Mouse (Mus musculus) ES-E14 (cell line): Measurements from ENCODE around the gene Atg4a-ps.

Source experiments
- CHD2 ChIP-seq: IDR thresholded peaks from 2 replicates; pipeline ENCODE4 v1.6.1; 2014; ENCODE audit warnings: mild to moderate bottlenecking, low read depth, low read length, inconsistent platforms
- HCFC1 ChIP-seq: IDR thresholded peaks from 2 replicates; pipeline ENCODE4 v1.6.1; 2012; ENCODE audit warnings: low read length, inconsistent platforms, borderline replicate concordance; ENCODE audit not compliant: insufficient read depth
- MAFK ChIP-seq: IDR thresholded peaks from 2 replicates; pipeline ENCODE4 v1.6.1; 2014; ENCODE audit warnings: mild to moderate bottlenecking, low read depth, low read length, inconsistent platforms; ENCODE audit not compliant: insufficient read depth
- ZC3H11A ChIP-seq: IDR thresholded peaks from 2 replicates; pipeline ENCODE4 v1.6.1; 2012; ENCODE audit warnings: low read depth, mild to moderate bottlenecking, inconsistent platforms, low read length, borderline replicate concordance
- ZNF384 ChIP-seq: IDR thresholded peaks from 2 replicates; pipeline ENCODE4 v1.6.1; 2012; ENCODE audit warnings: low read depth, low read length, inconsistent platforms

- TF ChIP-seq CHD2 (no peak), ZC3H11A (no peak), MAFK (no peak), HCFC1 (no peak), ZNF384 (no peak)
These were observed 38.9 kb downstream of the Atg4a-ps start for GRCm38 (mm10) chr3:103606660-103607595.
